Mouse (Mus musculus): ENCODE data around the gene Mettl16.
"Not testable (repeated sequence)": the region's sequence is repeated elsewhere in the genome, so short reads cannot be mapped to it uniquely, and the experiment has no call there.

Gene Mettl16

GRCm38 (mm10) chr11:74792874-74793273 is 22.2 kb downstream of the Mettl16 start:
- DNase-seq: no peak

- no peak for DNase-seq
These were observed 30.0 kb downstream of the Mettl16 start for GRCm38 (mm10) chr11:74800658-74801057.

DNA sequence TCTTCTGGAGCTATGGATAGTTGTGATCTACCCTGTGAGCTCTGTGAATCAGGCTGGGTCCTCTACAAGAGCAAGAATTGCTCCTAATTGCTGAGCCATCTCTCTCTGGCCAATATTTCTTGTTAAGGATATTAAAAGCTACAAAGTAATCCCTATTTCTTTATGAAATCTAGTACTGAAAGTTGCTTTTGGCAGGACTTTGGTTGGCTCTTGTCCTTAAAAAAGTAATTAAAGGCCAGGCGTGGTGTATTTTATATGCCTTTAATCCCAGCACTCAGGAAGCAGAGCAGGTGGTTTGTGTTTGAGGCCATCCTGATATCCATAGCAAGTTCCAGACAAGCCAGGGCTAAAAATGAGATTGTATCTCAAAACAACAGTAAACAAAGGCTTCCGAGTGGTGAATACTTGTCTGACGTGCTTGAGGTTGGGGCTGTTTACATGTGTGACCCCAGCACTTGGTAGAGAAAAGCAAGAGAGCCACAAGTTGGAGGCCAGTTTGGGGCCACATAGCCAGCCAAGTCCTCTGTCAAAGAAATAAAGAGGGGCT is 33.5 kb downstream of the Mettl16 start:
- no peak for DNase-seq

GRCm38 (mm10) chr11:74807246-74807882 is 36.7 kb downstream of the Mettl16 start:
- DNase-seq: no peak

- DNase-seq: no peak
These were observed 37.7 kb downstream of the Mettl16 start for GRCm38 (mm10) chr11:74808251-74808853.

- DNase-seq: no peak
These were observed 39.5 kb downstream of the Mettl16 start for GRCm38 (mm10) chr11:74810134-74810533.

DNA sequence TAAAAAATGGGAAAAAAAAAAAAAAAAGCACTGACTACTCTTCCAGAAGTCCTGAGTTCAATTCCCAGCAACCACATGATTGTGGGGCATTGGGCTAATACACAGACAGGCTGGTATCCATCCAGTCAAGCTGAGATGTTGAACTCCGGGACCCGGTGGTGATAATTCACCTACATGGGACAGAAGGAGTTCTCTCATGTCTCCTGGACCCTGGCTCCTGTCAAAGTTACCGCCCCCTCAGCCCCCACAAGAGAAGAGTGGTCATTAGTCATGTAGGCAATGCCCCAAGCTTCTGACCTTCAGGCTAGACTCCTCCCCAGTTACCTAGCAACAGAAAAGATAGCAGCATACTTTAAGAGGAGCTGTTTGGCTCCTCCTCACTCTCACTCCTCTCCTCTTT is 40.4 kb downstream of the Mettl16 start:
- DNase-seq: not testable (repeated sequence)

DNA sequence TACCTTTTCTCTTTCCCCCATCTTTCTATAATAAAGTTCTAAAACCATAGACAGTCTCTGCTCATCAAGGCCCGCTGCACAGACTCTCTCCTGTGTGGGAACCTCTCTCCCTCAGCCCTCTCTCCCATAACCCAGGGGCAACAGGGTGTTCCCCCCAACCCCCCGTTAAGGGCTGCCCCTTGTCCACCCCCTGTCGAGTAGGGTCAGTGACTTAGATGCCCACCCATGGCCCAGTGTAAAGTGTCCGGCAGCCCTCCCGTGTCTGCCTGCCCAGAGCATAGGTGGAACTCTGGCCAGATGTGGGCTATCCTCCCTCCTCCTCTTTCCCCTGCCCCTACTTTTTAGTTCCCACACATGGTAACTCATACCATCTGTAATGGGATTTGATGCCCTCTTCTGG is 40.9 kb downstream of the Mettl16 start:
- DNase-seq: no peak

DNA sequence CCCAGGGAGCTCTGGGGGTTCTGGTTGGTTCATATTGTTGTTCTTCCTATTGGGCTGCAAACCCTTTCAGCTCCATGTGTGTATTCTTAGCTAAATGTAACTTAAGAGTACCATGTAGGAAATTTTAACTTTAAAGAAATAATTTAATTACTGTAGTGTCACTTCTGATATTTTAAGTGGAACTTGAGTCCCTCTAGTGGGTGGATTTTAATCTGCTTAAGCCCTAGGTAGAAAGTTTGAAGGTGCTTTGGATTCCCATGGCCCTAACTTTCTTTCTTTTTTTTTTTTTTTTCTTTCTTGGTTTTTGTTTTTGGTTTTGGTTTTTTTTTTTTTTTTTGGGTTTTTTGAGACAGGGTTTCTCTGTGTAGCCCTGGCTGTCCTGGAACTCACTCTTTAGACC is 45.2 kb downstream of the Mettl16 start:
- no peak for DNase-seq

GRCm38 (mm10) chr11:74820921-74821320 is 50.3 kb downstream of the Mettl16 start:
- no peak for DNase-seq

GRCm38 (mm10) chr11:74821463-74821862 is 50.8 kb downstream of the Mettl16 start:
- DNase-seq: peak in 1 of 2 experiments; percentile 53

DNA sequence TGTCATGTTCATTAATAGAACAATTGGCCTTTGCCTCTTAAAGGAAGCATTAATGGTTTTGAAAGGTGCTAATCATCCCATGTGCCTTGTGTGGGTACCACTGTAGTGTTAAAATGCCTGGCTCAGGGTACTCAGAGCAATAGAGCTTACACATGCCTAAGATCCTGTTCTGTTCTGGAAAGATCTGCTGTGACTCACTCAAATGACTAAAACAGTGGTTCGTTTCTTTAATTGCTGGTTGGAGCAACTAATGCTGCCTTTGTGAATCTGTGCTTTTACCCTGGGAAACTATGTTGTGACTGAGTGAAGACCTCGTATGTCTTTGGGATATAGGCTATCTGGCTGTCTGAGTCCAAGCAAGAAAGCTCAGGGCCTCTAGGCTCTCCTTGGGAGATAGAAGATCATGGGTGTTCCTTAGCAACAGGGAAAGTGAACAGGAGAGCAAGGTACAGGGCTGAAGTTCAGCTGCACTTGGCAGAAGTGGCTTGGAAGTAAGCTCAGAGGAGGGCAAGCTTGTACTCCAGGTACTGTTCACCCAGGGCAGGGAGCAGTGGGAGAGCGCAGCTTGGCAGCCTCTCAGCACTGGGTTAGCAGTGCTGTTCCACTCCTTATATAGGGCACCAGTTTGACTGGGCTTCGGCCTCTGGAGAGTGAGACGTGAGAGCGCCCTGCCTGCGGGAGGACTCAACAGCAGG is 52.3 kb downstream of the Mettl16 start:
- no peak for DNase-seq

DNA sequence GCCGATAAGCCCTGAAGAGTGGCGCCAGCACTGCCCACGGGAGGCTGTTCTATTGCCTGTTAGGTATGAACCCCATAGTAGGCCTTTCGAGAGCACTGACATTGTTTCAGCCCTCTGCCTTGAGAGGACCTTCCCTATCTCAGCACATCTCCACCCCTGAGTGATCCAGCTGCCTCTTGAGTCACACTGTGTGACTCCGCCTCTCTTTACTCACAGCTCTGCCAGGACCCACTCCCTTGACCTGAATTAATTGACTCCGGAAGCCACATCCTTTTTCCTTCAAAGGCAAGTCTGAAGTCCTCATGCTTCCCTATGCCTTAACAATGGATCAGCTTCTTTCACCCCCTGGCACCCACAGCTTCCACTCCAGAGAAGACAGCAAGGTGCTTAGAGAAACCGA is 55.5 kb downstream of the Mettl16 start:
- no peak for DNase-seq

DNA sequence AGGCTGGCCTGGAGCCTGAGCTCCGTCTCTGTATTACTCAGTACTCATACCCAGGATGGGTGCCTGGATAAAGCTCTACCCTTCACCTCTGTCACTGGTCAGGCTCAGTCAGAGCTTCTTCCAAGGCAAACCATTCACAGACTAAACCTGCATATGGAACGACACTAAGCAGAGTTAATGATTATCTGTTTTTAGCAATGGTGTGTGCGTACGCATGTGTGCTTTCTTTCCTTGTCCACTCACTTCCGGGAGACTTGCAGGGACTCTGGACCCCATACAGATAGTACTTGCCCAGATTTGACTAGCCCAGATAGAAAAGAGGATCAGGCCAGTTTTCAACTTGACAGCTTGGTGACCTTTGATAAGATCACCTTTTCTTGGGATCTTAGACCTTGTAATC is 56.1 kb downstream of the Mettl16 start:
- no peak for DNase-seq

- no peak for DNase-seq
These were observed 57.3 kb downstream of the Mettl16 start for GRCm38 (mm10) chr11:74827791-74828403.

DNA sequence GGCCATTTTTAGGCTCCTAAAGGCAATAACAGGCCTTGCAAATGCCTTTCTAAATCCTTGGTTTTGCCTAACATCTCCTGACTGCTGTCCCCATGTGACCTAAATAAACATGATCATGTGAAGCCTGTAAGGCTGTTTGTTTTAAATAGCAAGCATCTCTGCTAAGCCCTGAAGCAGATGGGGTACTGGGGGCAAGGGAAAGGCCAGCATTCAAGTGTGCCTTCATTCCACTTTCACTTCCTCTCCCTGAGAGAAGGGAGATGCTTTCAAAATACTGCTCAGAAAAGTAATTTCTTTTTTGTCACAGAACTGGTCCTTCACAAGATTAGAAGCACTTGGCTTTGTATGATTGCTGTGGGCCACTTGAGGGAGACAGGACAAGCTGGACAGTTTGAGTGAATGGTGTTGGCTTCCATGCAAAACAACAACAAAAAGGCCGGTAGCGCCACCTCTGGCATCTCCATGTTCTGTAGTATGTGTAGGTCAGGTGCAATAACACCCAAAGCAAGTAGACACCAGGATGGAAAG is 57.8 kb downstream of the Mettl16 start:
- peak in 1 of 2 experiments; percentile 38 for DNase-seq

- DNase-seq: peak in 1 of 2 experiments; percentile 23
These were observed 58.4 kb downstream of the Mettl16 start for GRCm38 (mm10) chr11:74828965-74829550.

- DNase-seq: peak in 1 of 2 experiments; percentile 87
These were observed 59.2 kb downstream of the Mettl16 start for GRCm38 (mm10) chr11:74829812-74830211.

GRCm38 (mm10) chr11:74830256-74831161 is 59.9 kb downstream of the Mettl16 start, which contains the start of gene Mnt:
Gene Mnt (plus strand): TSS chr11:74830920.
- peak; percentile 99 to 100 for DNase-seq

- peak; percentile 65 to 72 for DNase-seq
These were observed 60.6 kb downstream of the Mettl16 start for GRCm38 (mm10) chr11:74831191-74831605.

Measured in cerebellum, postnatal 25 days (tissue).